Mouse (Mus musculus): ENCODE measurements at regions not wholly inside any gene's neighbourhood (a gene's known extent, or its start where the extent isn't known, plus 50 kb on each side); places are given as distances from the start of the nearest gene placed in this dataset.
A peak's percentile ranks its signal among the peaks of the same experiment; 100 is the strongest.

- no peak for DNase-seq
These were observed 138.9 kb upstream of the Ddit4l start for GRCm38 (mm10) chr3:137482546-137482945.

- no peak for DNase-seq
These were observed 138.4 kb upstream of the Ddit4l start for GRCm38 (mm10) chr3:137482971-137483370.

GRCm38 (mm10) chr3:137489592-137489991, 131.8 kb upstream of the Ddit4l start:
- no peak for DNase-seq

- no peak for DNase-seq
These were observed 129.8 kb upstream of the Ddit4l start for GRCm38 (mm10) chr3:137491508-137492019.

GRCm38 (mm10) chr3:137498343-137498742, 123.1 kb upstream of the Ddit4l start:
- DNase-seq: no peak

- no peak for DNase-seq
These were observed 110.1 kb upstream of the Ddit4l start for GRCm38 (mm10) chr3:137511283-137511682.

- DNase-seq: no peak
These were observed 109.0 kb upstream of the Ddit4l start for GRCm38 (mm10) chr3:137512411-137512810.

- DNase-seq: no peak
These were observed 108.4 kb upstream of the Ddit4l start for GRCm38 (mm10) chr3:137513026-137513425.

GRCm38 (mm10) chr3:137514238-137514637, 107.2 kb upstream of the Ddit4l start:
- no peak for DNase-seq

- no peak for DNase-seq
These were observed 104.0 kb upstream of the Ddit4l start for GRCm38 (mm10) chr3:137517433-137517832.

- no peak for DNase-seq
These were observed 101.2 kb upstream of the Ddit4l start for GRCm38 (mm10) chr3:137520191-137520590.

- DNase-seq: no peak
These were observed 95.5 kb upstream of the Ddit4l start for GRCm38 (mm10) chr3:137525606-137526575.

- no peak for DNase-seq
These were observed 91.8 kb upstream of the Ddit4l start for GRCm38 (mm10) chr3:137529592-137529960.

- no peak for DNase-seq
These were observed 91.3 kb upstream of the Ddit4l start for GRCm38 (mm10) chr3:137529961-137530609.

GRCm38 (mm10) chr3:137541666-137542065, 79.7 kb upstream of the Ddit4l start:
- DNase-seq: no peak

GRCm38 (mm10) chr3:137542343-137542742, 79.1 kb upstream of the Ddit4l start:
- no peak for DNase-seq

- no peak for DNase-seq
These were observed 74.0 kb upstream of the Ddit4l start for GRCm38 (mm10) chr3:137547414-137547877.

GRCm38 (mm10) chr3:137547938-137548337, 73.5 kb upstream of the Ddit4l start:
- DNase-seq: peak; percentile 3

GRCm38 (mm10) chr3:137550708-137551107, 70.7 kb upstream of the Ddit4l start:
- DNase-seq: no peak

GRCm38 (mm10) chr3:137552472-137553336, 68.7 kb upstream of the Ddit4l start:
- DNase-seq: no peak

GRCm38 (mm10) chr3:137560851-137561449, 60.5 kb upstream of the Ddit4l start:
- DNase-seq: no peak

GRCm38 (mm10) chr3:137561986-137562385, 59.4 kb upstream of the Ddit4l start:
- DNase-seq: no peak

All from adrenal gland, postnatal 25 days (tissue).